In the genomic region with DNA sequence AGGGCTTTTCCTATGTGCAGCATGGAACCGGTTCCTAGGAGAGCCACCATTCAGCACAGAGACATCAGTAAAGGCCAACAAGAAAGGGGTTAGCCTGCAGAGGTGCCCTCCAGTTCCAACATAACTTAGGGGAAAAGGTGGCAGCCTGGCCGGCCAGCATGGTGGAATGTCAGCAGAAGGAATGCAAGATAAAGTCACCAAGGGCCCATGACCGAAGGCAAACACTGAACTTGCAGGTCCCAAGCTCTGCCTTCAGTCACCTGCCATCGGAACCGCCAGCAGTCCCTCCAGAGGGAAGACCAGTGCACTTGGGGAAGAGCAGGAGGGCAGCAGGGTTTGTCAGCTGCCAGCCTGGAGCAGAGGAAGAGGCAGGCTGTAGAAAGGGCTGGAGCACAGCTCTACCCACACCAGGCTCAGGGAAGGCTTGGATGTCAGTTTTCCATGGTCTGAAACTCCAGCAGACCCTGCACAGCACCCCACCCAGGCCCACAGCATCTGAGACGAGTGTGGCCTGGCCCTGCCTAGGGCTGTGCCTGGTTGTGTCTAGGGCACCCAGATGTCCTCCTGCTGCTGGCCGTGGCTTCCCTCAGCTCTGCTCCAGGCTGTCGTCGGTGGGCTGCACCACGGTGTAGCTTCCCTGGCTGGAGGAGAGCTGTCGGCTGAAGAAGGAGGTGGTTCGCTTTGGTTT, we compare ENCODE assay signal across 11 mouse cellular contexts. TPM values are rescaled to one million over a fixed set of nuclear protein-coding genes. Genes with fewer than 3 reads are reported as not detected.
DNase-seq lines count a peak whose midpoint lies in the region; ATAC-seq lines count a peak whose summit lies in the region.
"Had no signal": no experiment of that assay in that cellular context is flagged by ENCODE, and none has a peak within 500 bp of the region (broad histone marks: within the 10 kb centered on the region; RNA-seq: fewer than 3 reads in every experiment).

No protein-coding gene starts in this region.

- H3K36me3 ChIP-seq in forebrain, embryonic 12.5 days (replicated peaks), result peaks cover 43% of the 10 kb centered on the region
- H3K36me3 ChIP-seq in forebrain, embryonic 15.5 days, result peaks cover 12% of the 10 kb centered on the region; the same call in 1 of the 2 replicates
- peaks cover 35% of the 10 kb centered on the region for H3K36me3 ChIP-seq in lung, embryonic 15.5 days
- H3K36me3 ChIP-seq in heart, embryonic 14.5 days (ENCODE audit: control insufficient read depth, insufficient read depth, low read length), result peaks cover 44% of the 10 kb centered on the region
- H3K36me3 ChIP-seq in macrophage (ENCODE audit: inconsistent target), result peaks cover 37% of the 10 kb centered on the region; the same call in 1 of the 2 replicates

- no peak overlapping the region for H3K4me2 ChIP-seq in forebrain, embryonic 12.5 days
- H3K4me2 ChIP-seq in forebrain, embryonic 15.5 days (replicated peaks), result no peak overlapping the region
- H3K4me2 ChIP-seq in lung, embryonic 15.5 days, result no peak overlapping the region
- H3K4me2 ChIP-seq in heart, embryonic 14.5 days (ENCODE audit: low read length), result peak overlapping the region; percentile 30

- 0 out of 2 replicates have a peak overlapping the region, but pooled peaks have one; percentile 54 for H3K27ac ChIP-seq in forebrain, embryonic 12.5 days
- no peak overlapping the region for H3K27ac ChIP-seq in forebrain, embryonic 15.5 days (replicated peaks)
- peak overlapping the region; percentile 39 for H3K27ac ChIP-seq in lung, embryonic 15.5 days
- H3K27ac ChIP-seq in heart, embryonic 14.5 days (replicated peaks in 1 of 2; ENCODE audit: control insufficient read depth in 1 of 2, insufficient read depth in 1 of 2, low read depth in 2 of 2, low read length in 2 of 2), result peak overlapping the region; percentile 73 to 81
- peak overlapping the region; percentile 100 for H3K27ac ChIP-seq in macrophage

- no peak overlapping the region for H3K4me3 ChIP-seq in forebrain, embryonic 12.5 days (replicated peaks)
- H3K4me3 ChIP-seq in forebrain, embryonic 15.5 days, result no peak overlapping the region
- H3K4me3 ChIP-seq in lung, embryonic 15.5 days, result no peak overlapping the region
- no peak overlapping the region for H3K4me3 ChIP-seq in heart, embryonic 14.5 days (ENCODE audit: control insufficient read depth in 1 of 2, insufficient read depth in 1 of 2, low read depth in 1 of 2, low read length in 2 of 2)
- H3K4me3 ChIP-seq in macrophage (ENCODE audit: inconsistent target), result no peak overlapping the region

- WGBS in forebrain, embryonic 12.5 days, result 88% methylated on average over 12 of the region's 12 CpGs
- WGBS in forebrain, embryonic 15.5 days, result 90% methylated on average over 12 of the region's 12 CpGs
- 70% methylated on average over 12 of the region's 12 CpGs for WGBS in lung, embryonic 15.5 days
- 48% methylated on average over 12 of the region's 12 CpGs for WGBS in heart, embryonic 14.5 days
- 95% methylated on average over 11 of the region's 12 CpGs for WGBS in macrophage (ENCODE audit: missing documents)

- no peaks in the 10 kb centered on the region for H3K27me3 ChIP-seq in forebrain, embryonic 12.5 days
- H3K27me3 ChIP-seq in forebrain, embryonic 15.5 days, result no peaks in the 10 kb centered on the region
- no peaks in the 10 kb centered on the region for H3K27me3 ChIP-seq in lung, embryonic 15.5 days
- no peaks in the 10 kb centered on the region for H3K27me3 ChIP-seq in heart, embryonic 14.5 days (ENCODE audit: control insufficient read depth, insufficient read depth, low read length)

- no peaks in the 10 kb centered on the region for H3K9me3 ChIP-seq in forebrain, embryonic 12.5 days
- no peaks in the 10 kb centered on the region for H3K9me3 ChIP-seq in forebrain, embryonic 15.5 days
- H3K9me3 ChIP-seq in lung, embryonic 15.5 days, result no peaks in the 10 kb centered on the region
- no peaks in the 10 kb centered on the region for H3K9me3 ChIP-seq in heart, embryonic 14.5 days (ENCODE audit: control insufficient read depth, low read length)

- H3K79me2 ChIP-seq in macrophage (ENCODE audit: inconsistent target), result peaks cover 40% of the 10 kb centered on the region

- no peak for ATAC-seq in forebrain, embryonic 12.5 days (ENCODE audit: low FRiP score)
- ATAC-seq in forebrain, embryonic 15.5 days (replicated peaks), result no peak
- ATAC-seq in lung, embryonic 15.5 days (ENCODE audit: borderline replicate concordance, extremely low read depth, low FRiP score, low TSS enrichment), result no peak
- ATAC-seq in heart, embryonic 14.5 days (ENCODE audit: insufficient number of reproducible peaks, insufficient read depth, low FRiP score, low read depth), result no peak

- DNase-seq in lung, postnatal 14 days, result no peak
- DNase-seq in urinary bladder, adult 2 months (ENCODE audit: low spot score), result no peak
- DNase-seq in adrenal gland, adult 2 months, result no peak
- DNase-seq: embryo, embryonic 11 days; left cerebral cortex, postnatal 4 days; thymus, adult 2 months had no signal

- H3K4me1 ChIP-seq in forebrain, embryonic 12.5 days, result peaks cover 35% of the 10 kb centered on the region
- H3K4me1 ChIP-seq in forebrain, embryonic 15.5 days, result peaks cover 37% of the 10 kb centered on the region
- H3K4me1 ChIP-seq in lung, embryonic 15.5 days, result peaks cover 43% of the 10 kb centered on the region
- peaks cover 47 to 55% of the 10 kb centered on the region in 2 experiments for H3K4me1 ChIP-seq in heart, embryonic 14.5 days (ENCODE audit: control insufficient read depth in 2 of 2, insufficient read depth in 2 of 2, low read length in 2 of 2)

- peak overlapping the region; percentile 36; the same call in 1 of the 2 replicates for H3K9ac ChIP-seq in forebrain, embryonic 12.5 days
- H3K9ac ChIP-seq in forebrain, embryonic 15.5 days (replicated peaks), result no peak overlapping the region
- peak overlapping the region; percentile 11; the same call in 1 of the 2 replicates for H3K9ac ChIP-seq in lung, embryonic 15.5 days
- peak overlapping the region; percentile 39 for H3K9ac ChIP-seq in heart, embryonic 14.5 days (ENCODE audit: low read length)

RNA-seq across cellular contexts. Expression of a gene that starts 22.9 kb away (rescaled TPM):
- polyA plus RNA-seq in forebrain, embryonic 12.5 days (2016; fragmentation: Nextera tagmentation; extraction: Ambion mirVana), result 25.6 and 25.9 TPM in 2 replicates
- 19.5 and 23.3 TPM in 2 replicates for polyA plus RNA-seq in forebrain, embryonic 15.5 days (2015; fragmentation: Nextera tagmentation; extraction: Ambion mirVana)
- polyA plus RNA-seq in lung, embryonic 15.5 days (2015; fragmentation: Nextera tagmentation; extraction: Ambion mirVana), result 50.7 and 53.0 TPM in 2 replicates
- polyA plus RNA-seq in heart, embryonic 14.5 days (2014; fragmentation: Nextera tagmentation; extraction: Ambion mirVana), result 18.5 and 19.2 TPM in 2 replicates
- total RNA-seq in macrophage (2018; cell fraction: chromatin; rRNA removed), result 10 to 100 TPM in 20 of 26 experiments, 1 to 10 TPM in 6; 4.2 to 72.2 (median 26.5) TPM
- total RNA-seq in macrophage (2018; cell fraction: cytosol; rRNA removed), result 10 to 100 TPM; 14.6 to 30.6 (median 23.5) TPM
- total RNA-seq in macrophage (2018; cell fraction: nucleus; rRNA removed), result 10 to 100 TPM in 25 of 26 experiments, 1 to 10 TPM in 1; 8.8 to 44.5 (median 22.9) TPM
- 8.1 to 26.2 TPM (median 19.8 TPM) in 3 replicates for polyA plus RNA-seq in macrophage (2018)
- polyA plus RNA-seq in urinary bladder, adult 2 months (2012; rRNA removed), result 20.7 and 21.6 TPM in 2 replicates
- 10 to 100 TPM; 41.2 to 51.4 TPM for total RNA-seq in adrenal gland, adult 2 months (2021)
- polyA plus RNA-seq in adrenal gland, adult 2 months (2012; rRNA removed), result 27.8 and 36.4 TPM in 2 replicates

RNA-seq across cellular contexts. Expression of a gene that starts 25.4 kb away (rescaled TPM):
- 1.3 and 1.8 TPM in 2 replicates for polyA plus RNA-seq in forebrain, embryonic 12.5 days (2016; fragmentation: Nextera tagmentation; extraction: Ambion mirVana)
- 1.2 and 1.7 TPM in 2 replicates for polyA plus RNA-seq in forebrain, embryonic 15.5 days (2015; fragmentation: Nextera tagmentation; extraction: Ambion mirVana)
- polyA plus RNA-seq in lung, embryonic 15.5 days (2015; fragmentation: Nextera tagmentation; extraction: Ambion mirVana), result 4.2 and 5.6 TPM in 2 replicates
- polyA plus RNA-seq in heart, embryonic 14.5 days (2014; fragmentation: Nextera tagmentation; extraction: Ambion mirVana), result 1.7 and 2.8 TPM in 2 replicates
- total RNA-seq in macrophage (2018; cell fraction: chromatin; rRNA removed), result 100 to 1,000 TPM in 13 of 26 experiments, 10 to 100 TPM in 11, 1 to 10 TPM in 2; 8.2 to 252 (median 93.8) TPM
- total RNA-seq in macrophage (2018; cell fraction: cytosol; rRNA removed), result 10 to 100 TPM; 23.1 to 86.6 (median 55.7) TPM
- 100 to 1,000 TPM in 15 of 26 experiments, 10 to 100 TPM in 11; 18.0 to 263 (median 107) TPM for total RNA-seq in macrophage (2018; cell fraction: nucleus; rRNA removed)
- 44.6 to 74.8 TPM (median 53.2 TPM) in 3 replicates for polyA plus RNA-seq in macrophage (2018)
- polyA plus RNA-seq in urinary bladder, adult 2 months (2012; rRNA removed), result 19.2 and 25.1 TPM in 2 replicates
- total RNA-seq in adrenal gland, adult 2 months (2021), result 10 to 100 TPM; 15.5 to 36.2 TPM
- 42.4 and 44.6 TPM in 2 replicates for polyA plus RNA-seq in adrenal gland, adult 2 months (2012; rRNA removed)

RNA-seq across cellular contexts. Expression of a gene that starts 41.8 kb away (rescaled TPM):
- 11.1 and 12.8 TPM in 2 replicates for polyA plus RNA-seq in forebrain, embryonic 12.5 days (2016; fragmentation: Nextera tagmentation; extraction: Ambion mirVana)
- polyA plus RNA-seq in forebrain, embryonic 15.5 days (2015; fragmentation: Nextera tagmentation; extraction: Ambion mirVana), result 12.9 and 14.3 TPM in 2 replicates
- 3.2 and 3.6 TPM in 2 replicates for polyA plus RNA-seq in lung, embryonic 15.5 days (2015; fragmentation: Nextera tagmentation; extraction: Ambion mirVana)
- polyA plus RNA-seq in heart, embryonic 14.5 days (2014; fragmentation: Nextera tagmentation; extraction: Ambion mirVana), result 1.1 and 1.8 TPM in 2 replicates
- total RNA-seq in macrophage (2018; cell fraction: chromatin; rRNA removed), result 1 to 10 TPM; 1.4 to 4.4 (median 2.5) TPM
- under 1 TPM in 24 of 26 experiments, not detected in 2; 0.07 to 0.34 (median 0.16) TPM for total RNA-seq in macrophage (2018; cell fraction: cytosol; rRNA removed)
- total RNA-seq in macrophage (2018; cell fraction: nucleus; rRNA removed), result 1 to 10 TPM in 25 of 26 experiments, under 1 TPM in 1; 0.81 to 6.3 (median 2.3) TPM
- polyA plus RNA-seq in macrophage (2018), result 0.16 to 0.59 TPM (median 0.16 TPM) in 3 replicates
- 0.69 and 0.87 TPM in 2 replicates for polyA plus RNA-seq in urinary bladder, adult 2 months (2012; rRNA removed)
- total RNA-seq in adrenal gland, adult 2 months (2021), result 1 to 10 TPM; 1.0 to 1.1 TPM
- 0.48 and 0.53 TPM in 2 replicates for polyA plus RNA-seq in adrenal gland, adult 2 months (2012; rRNA removed)
